Mouse (Mus musculus) midbrain, embryonic 11.5 days (tissue): ENCODE measurements at regions not wholly inside any gene's neighbourhood (a gene's known extent, or its start where the extent isn't known, plus 50 kb on each side); places are given as distances from the start of the nearest gene placed in this dataset.

Source experiments
- ATAC-seq: fragments of 200-750 bp; cut with Nextera tagmentation; 2 replicates; pipeline ENCODE4 v1.8.0; 2017; ENCODE audit warnings: moderate TSS enrichment, moderate library complexity; ENCODE audit not compliant: low FRiP score
- DNase-seq: peaks from one replicate; pipeline ENCODE4 v3.0.0; 2015; ENCODE audit warnings: low spot score; ENCODE audit errors: missing footprints
- H3K27ac ChIP-seq: fragments of 300-500 bp; sonication (generic); 2 replicates; pipeline ENCODE4 v1.5.1; 2014; ENCODE audit warnings: low read depth, low read length
- H3K27me3 ChIP-seq: fragments of 300-500 bp; sonication (generic); 2 replicates; pipeline ENCODE4 v1.6.1; 2014; ENCODE audit warnings: mild to moderate bottlenecking, low read length, moderate library complexity, mixed read lengths; ENCODE audit not compliant: control insufficient read depth, insufficient read depth
- H3K36me3 ChIP-seq: fragments of 300-500 bp; sonication (generic); 2 replicates; pipeline ENCODE4 v1.6.1; 2014; ENCODE audit warnings: mild to moderate bottlenecking, low read length, moderate library complexity, mixed read lengths; ENCODE audit not compliant: control insufficient read depth, insufficient read depth
- H3K4me1 ChIP-seq: fragments of 300-500 bp; sonication (generic); 2 replicates; pipeline ENCODE4 v1.6.1; 2014; ENCODE audit warnings: low read length; ENCODE audit not compliant: control insufficient read depth, insufficient read depth
- H3K4me2 ChIP-seq: fragments of 300-500 bp; sonication (generic); 2 replicates; pipeline ENCODE4 v1.6.1; 2014; ENCODE audit warnings: mild to moderate bottlenecking, moderate library complexity
- H3K4me3 ChIP-seq: fragments of 300-500 bp; sonication (generic); 2 replicates; pipeline ENCODE4 v1.5.1; 2014; ENCODE audit warnings: low read depth, low read length
- H3K9ac ChIP-seq: fragments of 300-500 bp; sonication (generic); 2 replicates; pipeline ENCODE4 v1.6.1; 2014; ENCODE audit warnings: low read length
- H3K9me3 ChIP-seq: fragments of 300-500 bp; sonication (generic); 2 replicates; pipeline ENCODE4 v1.6.1; 2016; ENCODE audit warnings: low read length; ENCODE audit not compliant: control insufficient read depth
- WGBS: fragments of 180-500 bp; shearing (Covaris S2); extraction: QIAGEN DNeasy Blood & Tissue Kit; methylation state at CpG from one replicate; pipeline ENCODE4 v1.1.7; 2014; 5-methylcytosine and 5-hydroxymethylcytosine counted together

GRCm38 (mm10) chr12:11673281-11673680, 217.4 kb downstream of the Rad51ap2 start:
- Histone ChIP-seq H3K4me2 (no peak overlapping the region), H3K36me3 (no peaks in the 10 kb centered on the region), H3K27me3 (no peaks in the 10 kb centered on the region), H3K4me3 (no peak overlapping the region), H3K27ac (no peak overlapping the region), H3K9me3 (no peaks in the 10 kb centered on the region), H3K9ac (no peak overlapping the region), H3K4me1 (no peaks in the 10 kb centered on the region)
- ATAC-seq, result no peak
- no peak for DNase-seq
- 76% methylated on average over 3 of the region's 3 CpGs for WGBS

- DNase-seq (no peak), ATAC-seq (no peak)
- no peaks in the 10 kb centered on the region for H3K9me3 ChIP-seq
- no peak overlapping the region for H3K4me3 ChIP-seq
- H3K27ac ChIP-seq, result no peak overlapping the region
- no peak overlapping the region for H3K4me2 ChIP-seq
- H3K36me3 ChIP-seq, result no peaks in the 10 kb centered on the region
- over 99% methylated on average over 3 of the region's 3 CpGs for WGBS
- H3K9ac ChIP-seq, result no peak overlapping the region
- no peaks in the 10 kb centered on the region for H3K4me1 ChIP-seq
- H3K27me3 ChIP-seq, result no peaks in the 10 kb centered on the region
Measured at GRCm38 (mm10) chr12:11694797-11695196, 238.9 kb downstream of the Rad51ap2 start.

DNA sequence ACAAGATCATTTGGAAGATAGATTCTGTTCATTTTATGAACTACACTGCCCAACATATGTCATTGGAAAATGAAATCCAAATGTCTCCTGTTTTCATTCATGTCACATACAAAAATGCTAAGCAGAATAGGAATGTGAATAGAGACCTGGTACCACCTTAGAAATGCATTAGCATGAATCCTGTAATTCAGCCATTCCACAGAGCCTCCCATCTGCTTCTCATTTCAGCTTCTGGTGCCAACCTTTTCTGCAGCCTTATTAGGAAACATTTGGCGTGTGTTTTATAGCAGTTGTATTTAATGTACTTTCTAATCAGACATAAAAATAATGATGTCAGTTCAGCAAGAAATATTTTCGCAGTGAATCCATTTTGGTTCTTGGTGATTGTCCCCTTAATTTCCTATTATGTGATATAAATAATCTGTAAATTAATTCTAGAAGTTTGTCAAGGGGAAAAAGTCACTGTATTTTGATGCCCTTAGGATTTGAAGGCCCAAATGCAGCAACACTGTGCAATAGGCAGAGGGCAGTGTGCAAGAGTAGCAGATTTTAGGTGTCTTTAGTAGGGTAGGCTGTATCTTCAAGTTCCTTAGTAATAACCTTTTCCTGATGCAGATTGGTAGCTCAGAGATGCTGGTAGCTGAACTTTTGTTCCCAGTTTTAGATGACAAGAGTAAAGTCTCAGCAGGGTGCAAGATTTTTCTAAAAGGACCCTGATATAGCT, 253.2 kb downstream of the Rad51ap2 start:
- H3K36me3 ChIP-seq, result no peaks in the 10 kb centered on the region
- H3K27me3 ChIP-seq, result no peaks in the 10 kb centered on the region
- H3K9me3 ChIP-seq, result no peaks in the 10 kb centered on the region
- H3K9ac ChIP-seq, result no peak overlapping the region
- no peaks in the 10 kb centered on the region for H3K4me1 ChIP-seq
- no peak for DNase-seq
- no peak overlapping the region for H3K27ac ChIP-seq
- H3K4me2 ChIP-seq, result no peak overlapping the region
- ATAC-seq, result no peak
- WGBS, result 91% methylated on average over 2 of the region's 2 CpGs
- H3K4me3 ChIP-seq, result no peak overlapping the region

- no peaks in the 10 kb centered on the region for H3K27me3 ChIP-seq
- H3K27ac ChIP-seq, result no peak overlapping the region
- no peak for ATAC-seq
- no peak overlapping the region for H3K4me3 ChIP-seq
- no peak for DNase-seq
- no peak overlapping the region for H3K4me2 ChIP-seq
- H3K36me3 ChIP-seq, result no peaks in the 10 kb centered on the region
- WGBS, result 82% methylated on average over 4 of the region's 4 CpGs
- no peaks in the 10 kb centered on the region for H3K4me1 ChIP-seq
- H3K9ac ChIP-seq, result no peak overlapping the region
- H3K9me3 ChIP-seq, result no peaks in the 10 kb centered on the region
Measured at GRCm38 (mm10) chr12:11717633-11718032, 261.8 kb downstream of the Rad51ap2 start.

DNA sequence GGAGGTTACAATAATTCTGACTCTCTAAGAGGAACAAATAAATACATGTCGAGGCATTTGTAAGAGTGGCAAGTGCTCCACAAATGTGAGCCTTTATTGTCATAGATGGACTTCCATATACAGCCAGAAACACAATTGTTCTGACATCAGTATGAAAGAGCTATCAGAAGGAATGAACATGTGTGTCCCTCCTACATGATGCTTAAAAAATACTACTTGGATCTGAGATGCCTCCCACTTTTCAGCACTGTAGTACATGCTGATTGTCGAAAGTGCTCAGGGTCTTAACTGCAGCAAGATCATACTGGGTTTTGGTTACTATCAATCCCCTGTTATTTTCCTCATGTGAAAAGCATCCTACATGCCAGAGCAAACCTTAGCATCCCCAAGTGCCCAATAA, 295.6 kb downstream of the Rad51ap2 start:
- Histone ChIP-seq H3K4me2 (no peak overlapping the region), H3K36me3 (no peaks in the 10 kb centered on the region), H3K9me3 (no peaks in the 10 kb centered on the region), H3K9ac (no peak overlapping the region), H3K4me3 (no peak overlapping the region), H3K27me3 (no peaks in the 10 kb centered on the region), H3K27ac (no peak overlapping the region), H3K4me1 (no peaks in the 10 kb centered on the region)
- WGBS, result 86% methylated on average over 2 of the region's 2 CpGs
- no peak for ATAC-seq
- no peak for DNase-seq

- no peak overlapping the region for H3K27ac ChIP-seq
- H3K4me3 ChIP-seq, result no peak overlapping the region
- H3K9me3 ChIP-seq, result no peaks in the 10 kb centered on the region
- H3K27me3 ChIP-seq, result no peaks in the 10 kb centered on the region
- no peak for ATAC-seq
- no peaks in the 10 kb centered on the region for H3K4me1 ChIP-seq
- no peak overlapping the region for H3K9ac ChIP-seq
- DNase-seq, result no peak
- no peaks in the 10 kb centered on the region for H3K36me3 ChIP-seq
- H3K4me2 ChIP-seq, result no peak overlapping the region
Measured at GRCm38 (mm10) chr12:11754184-11754907, 298.5 kb downstream of the Rad51ap2 start.

GRCm38 (mm10) chr12:11802326-11802725, 346.4 kb downstream of the Rad51ap2 start:
- H3K27me3 ChIP-seq, result no peaks in the 10 kb centered on the region
- ATAC-seq, result no peak
- no peak for DNase-seq
- no peak overlapping the region for H3K9ac ChIP-seq
- no peaks in the 10 kb centered on the region for H3K36me3 ChIP-seq
- H3K27ac ChIP-seq, result no peak overlapping the region
- no peak overlapping the region for H3K4me3 ChIP-seq
- no peaks in the 10 kb centered on the region for H3K4me1 ChIP-seq
- H3K4me2 ChIP-seq, result no peak overlapping the region
- H3K9me3 ChIP-seq, result no peaks in the 10 kb centered on the region
- WGBS, result 82% methylated on average over 2 of the region's 2 CpGs

- DNase-seq, result no peak
- H3K4me1 ChIP-seq, result no peaks in the 10 kb centered on the region
- H3K4me2 ChIP-seq, result no peak overlapping the region
- no peak overlapping the region for H3K9ac ChIP-seq
- no peak overlapping the region for H3K4me3 ChIP-seq
- WGBS, result 75% methylated on average over 1 of the region's 1 CpGs
- H3K27ac ChIP-seq, result no peak overlapping the region
- no peaks in the 10 kb centered on the region for H3K27me3 ChIP-seq
- no peaks in the 10 kb centered on the region for H3K36me3 ChIP-seq
- no peaks in the 10 kb centered on the region for H3K9me3 ChIP-seq
- ATAC-seq, result no peak
Measured at GRCm38 (mm10) chr12:11803162-11803561, 347.3 kb downstream of the Rad51ap2 start.

GRCm38 (mm10) chr12:11829701-11830100, 373.8 kb downstream of the Rad51ap2 start:
- DNase-seq (no peak), ATAC-seq (no peak)
- H3K27ac ChIP-seq, result no peak overlapping the region
- H3K36me3 ChIP-seq, result no peaks in the 10 kb centered on the region
- H3K9ac ChIP-seq, result no peak overlapping the region
- no peaks in the 10 kb centered on the region for H3K9me3 ChIP-seq
- no peak overlapping the region for H3K4me3 ChIP-seq
- H3K27me3 ChIP-seq, result no peaks in the 10 kb centered on the region
- H3K4me2 ChIP-seq, result no peak overlapping the region
- H3K4me1 ChIP-seq, result no peaks in the 10 kb centered on the region
